Comparison of ENCODE assay signal across 7 mouse cellular contexts in the genomic region with DNA sequence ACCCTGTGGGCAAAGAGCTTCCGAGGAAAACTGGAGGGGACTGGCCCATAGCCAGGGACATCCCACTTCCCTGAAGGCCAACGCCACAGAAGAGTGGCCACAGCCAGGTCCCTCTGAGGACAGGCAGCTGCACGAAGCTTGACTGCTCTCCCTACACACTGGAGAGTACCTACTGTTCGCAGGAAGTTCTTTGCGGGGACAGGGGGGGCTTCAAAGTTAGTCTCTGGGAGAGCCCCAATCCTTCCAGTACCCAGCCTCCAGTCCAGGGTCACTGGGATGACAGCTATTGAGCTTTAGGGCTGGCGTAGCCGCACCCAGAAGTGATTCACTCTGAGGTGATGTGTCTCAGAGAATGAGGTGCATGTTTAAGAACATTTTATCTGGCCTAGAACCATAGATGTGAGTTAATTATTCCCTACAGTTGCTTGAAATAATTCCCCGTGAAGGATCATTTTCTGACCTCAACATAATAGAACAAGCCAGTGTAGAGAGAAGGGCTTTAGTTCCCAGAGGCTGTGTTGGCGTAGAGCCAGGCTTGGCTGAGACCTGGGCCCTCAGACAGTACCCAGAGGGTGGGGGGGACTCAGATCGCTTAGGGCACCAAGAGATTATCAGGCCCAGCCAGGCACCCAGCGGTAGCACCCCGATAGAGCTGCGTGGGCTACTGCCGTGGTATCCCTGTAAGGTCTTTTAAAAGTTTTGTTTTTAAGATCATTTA. TPM values are rescaled to one million over a fixed set of nuclear protein-coding genes. Genes with fewer than 3 reads are reported as not detected.
DNase-seq lines count a peak whose midpoint lies in the region; ATAC-seq and TF ChIP-seq lines count a peak whose summit lies in the region.

No protein-coding gene starts in this region.

- TF ChIP-seq CTCF in heart, postnatal 0 days (IDR thresholded peaks at IDR 0.05; ENCODE audit: low read depth), result no peak

- H3K4me2 ChIP-seq in lung, embryonic 15.5 days, result no peak overlapping the region
- H3K4me2 ChIP-seq in heart, postnatal 0 days (ENCODE audit: low read depth, low read length), result no peak overlapping the region
- no peak overlapping the region for H3K4me2 ChIP-seq in stomach, embryonic 16.5 days (ENCODE audit: low read depth, low read length)

- H3K36me3 ChIP-seq in lung, embryonic 15.5 days, result peaks cover 70% of the 10 kb centered on the region
- H3K36me3 ChIP-seq in heart, postnatal 0 days (replicated peaks; ENCODE audit: control insufficient read depth, insufficient read depth, low read length), result peaks cover 50% of the 10 kb centered on the region
- peaks cover 41% of the 10 kb centered on the region; the same call in 1 of the 2 replicates for H3K36me3 ChIP-seq in stomach, embryonic 16.5 days (ENCODE audit: control insufficient read depth, insufficient read depth, low read length)

- H3K4me1 ChIP-seq in lung, embryonic 15.5 days, result peaks cover 11% of the 10 kb centered on the region
- peaks cover 18% of the 10 kb centered on the region; the same call in 1 of the 2 replicates for H3K4me1 ChIP-seq in heart, postnatal 0 days (ENCODE audit: control insufficient read depth, insufficient read depth)
- peaks cover 14% of the 10 kb centered on the region for H3K4me1 ChIP-seq in stomach, embryonic 16.5 days (ENCODE audit: control insufficient read depth, insufficient read depth, low read length)

- H3K27me3 ChIP-seq in lung, embryonic 15.5 days, result no peaks in the 10 kb centered on the region
- H3K27me3 ChIP-seq in heart, postnatal 0 days (ENCODE audit: control insufficient read depth, insufficient read depth, low read length), result no peaks in the 10 kb centered on the region
- H3K27me3 ChIP-seq in stomach, embryonic 16.5 days (ENCODE audit: control insufficient read depth, insufficient read depth, low read length), result no peaks in the 10 kb centered on the region

- no peak for TF ChIP-seq EP300 in heart, postnatal 0 days (IDR thresholded peaks at IDR 0.05; ENCODE audit: low read depth)

- peak overlapping the region; percentile 47 for H3K27ac ChIP-seq in lung, embryonic 15.5 days
- H3K27ac ChIP-seq in heart, postnatal 0 days (ENCODE audit: low read depth), result peak overlapping the region; percentile 57
- H3K27ac ChIP-seq in stomach, embryonic 16.5 days (ENCODE audit: low read length), result peak overlapping the region; percentile 81

- H3K4me3 ChIP-seq in lung, embryonic 15.5 days, result no peak overlapping the region
- H3K4me3 ChIP-seq in heart, postnatal 0 days (ENCODE audit: low read depth, low read length), result no peak overlapping the region
- H3K4me3 ChIP-seq in stomach, embryonic 16.5 days (replicated peaks; ENCODE audit: low read length), result no peak overlapping the region

- no peaks in the 10 kb centered on the region for H3K9me3 ChIP-seq in lung, embryonic 15.5 days
- H3K9me3 ChIP-seq in heart, postnatal 0 days (replicated peaks; ENCODE audit: control insufficient read depth, low read length), result no peaks in the 10 kb centered on the region
- H3K9me3 ChIP-seq in stomach, embryonic 16.5 days (replicated peaks; ENCODE audit: control insufficient read depth, low read length), result no peaks in the 10 kb centered on the region

- DNase-seq in lung, postnatal 14 days, result no peak
- peak; percentile 63 for DNase-seq in c-Kit-negative CD71-positive TER-119-positive erythroid progenitor cells, embryonic 14.5 days (ENCODE audit: low read depth, low spot score)
- no peak for DNase-seq in heart, postnatal 0 days (ENCODE audit: low spot score)
- DNase-seq in liver, result peak; percentile 93
- DNase-seq in left cerebral cortex, adult 9 months (ENCODE audit: low spot score in 2 of 2), result no peak

- peak; percentile 32; the same call in 1 of the 2 replicates for ATAC-seq in lung, embryonic 15.5 days (ENCODE audit: borderline replicate concordance, extremely low read depth, low FRiP score, low TSS enrichment)
- ATAC-seq in heart, postnatal 0 days (ENCODE audit: insufficient read depth, low read depth), result peak; percentile 60; the same call in 1 of the 2 replicates
- peak; percentile 63 for ATAC-seq in stomach, embryonic 16.5 days (ENCODE audit: insufficient read depth, low FRiP score)

- no peak overlapping the region for H3K9ac ChIP-seq in lung, embryonic 15.5 days
- H3K9ac ChIP-seq in heart, postnatal 0 days (replicated peaks; ENCODE audit: low read depth, low read length), result 0 out of 2 replicates have a peak overlapping the region, but pooled peaks have one; percentile 22
- H3K9ac ChIP-seq in stomach, embryonic 16.5 days (ENCODE audit: low read length), result peak overlapping the region; percentile 7

- WGBS in lung, embryonic 15.5 days, result 71% methylated on average over 14 of the region's 14 CpGs
- 50% methylated on average over 14 of the region's 14 CpGs for WGBS in heart, postnatal 0 days
- WGBS in stomach, embryonic 16.5 days, result 66% methylated on average over 14 of the region's 14 CpGs

RNA-seq across cellular contexts. Expression of a gene that starts 13.5 kb away (rescaled TPM):
- 281 and 289 TPM in 2 replicates for polyA plus RNA-seq in lung, embryonic 15.5 days (2015; fragmentation: Nextera tagmentation; extraction: Ambion mirVana)
- 88.9 and 108 TPM in 2 replicates for total RNA-seq in heart, postnatal 0 days (2014; rRNA removed; ENCODE audit: low replicate concordance)
- 36.4 and 37.8 TPM in 2 replicates for polyA plus RNA-seq in heart, postnatal 0 days (2015; fragmentation: Nextera tagmentation; extraction: Ambion mirVana)
- polyA plus RNA-seq in stomach, embryonic 16.5 days (2015; fragmentation: Nextera tagmentation; extraction: Ambion mirVana), result 292 and 307 TPM in 2 replicates

Comparison
In these comparisons a context has a peak if more than half of its experiments do, and no peak if none do; other contexts are left out.
1. DNase-seq: peak in c-Kit-negative CD71-positive TER-119-positive erythroid progenitor cells, embryonic 14.5 days (single experiment) and liver (single experiment); none in lung, postnatal 14 days (single experiment), heart, postnatal 0 days (single experiment) and left cerebral cortex, adult 9 months (0 of 2).
2. Peak in every context shown above with its lines, with median percentiles within 50 percentile points of each other: ATAC-seq and H3K27ac ChIP-seq.